Mouse (Mus musculus): ENCODE measurements at regions not wholly inside any gene's neighbourhood (a gene's known extent, or its start where the extent isn't known, plus 50 kb on each side); places are given as distances from the start of the nearest gene placed in this dataset.

DNA sequence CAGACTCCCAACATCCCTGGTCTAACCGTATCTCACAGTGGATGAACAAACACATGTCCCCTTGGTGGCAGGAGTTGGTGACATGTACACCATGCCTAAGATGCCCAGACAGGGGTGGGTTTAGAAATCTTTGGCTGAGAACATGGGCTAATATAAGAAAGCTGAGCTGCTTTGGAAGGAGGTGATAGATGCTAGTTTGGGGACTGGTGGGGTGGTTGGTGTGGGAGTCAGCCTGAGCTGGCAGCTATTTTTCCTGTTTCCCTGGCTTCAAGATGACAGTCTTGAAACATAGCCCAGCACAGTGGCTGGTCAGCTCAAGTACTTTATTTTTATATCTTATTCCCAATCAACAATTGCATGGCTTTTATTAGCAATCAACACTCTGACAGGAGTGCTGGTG, 302.0 kb upstream of the Gjb5 start:
- no peak for TF ChIP-seq GATA1 (IDR thresholded peaks at IDR 0.05; ENCODE audit: borderline replicate concordance, low read length)
- no peak for TF ChIP-seq FLI1 (IDR thresholded peaks at IDR 0.05; ENCODE audit: low read length)
